Mouse (Mus musculus): ENCODE measurements around the gene Lpar3.
A peak's percentile ranks its signal among the peaks of the same experiment; 100 is the strongest.
"Not testable (repeated sequence)": the region's sequence is repeated elsewhere in the genome, so short reads cannot be mapped to it uniquely, and the experiment has no call there.

Lpar3 gene

GRCm38 (mm10) chr3:146209759-146210158, 11.0 kb upstream of the Lpar3 start:
- DNase-seq (ENCODE audit: low read depth, low spot score), result not testable (repeated sequence)

DNA sequence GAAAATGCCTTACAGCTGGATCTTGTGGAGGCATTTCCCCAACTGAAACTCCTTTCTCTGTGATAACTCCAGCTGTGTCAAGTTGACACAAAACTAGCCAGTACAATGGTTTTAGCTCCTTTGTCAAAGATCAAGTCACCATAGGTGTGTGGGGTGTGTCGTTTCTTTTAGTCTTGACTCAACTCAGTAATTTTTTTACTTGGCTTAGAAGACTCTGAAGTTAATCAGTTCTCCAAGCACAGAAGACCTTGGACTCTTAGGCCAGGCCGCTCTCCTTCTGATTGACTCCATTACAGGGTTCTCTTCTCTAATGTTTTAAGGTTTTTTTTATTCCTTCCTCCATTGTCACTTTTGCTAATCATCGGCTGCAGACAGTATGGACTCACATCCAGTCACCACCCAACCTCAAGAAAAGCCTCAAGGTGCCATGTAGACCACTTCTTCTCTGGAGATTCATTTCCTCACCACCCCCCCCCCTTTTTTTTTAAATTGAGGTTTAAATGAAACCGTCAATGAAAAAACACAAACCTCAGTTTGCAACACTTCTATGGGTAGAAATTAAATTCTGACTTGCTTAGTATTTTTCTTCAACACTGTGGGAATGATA, 9.5 kb upstream of the Lpar3 start:
- no peak for DNase-seq (ENCODE audit: low read depth, low spot score)

DNA sequence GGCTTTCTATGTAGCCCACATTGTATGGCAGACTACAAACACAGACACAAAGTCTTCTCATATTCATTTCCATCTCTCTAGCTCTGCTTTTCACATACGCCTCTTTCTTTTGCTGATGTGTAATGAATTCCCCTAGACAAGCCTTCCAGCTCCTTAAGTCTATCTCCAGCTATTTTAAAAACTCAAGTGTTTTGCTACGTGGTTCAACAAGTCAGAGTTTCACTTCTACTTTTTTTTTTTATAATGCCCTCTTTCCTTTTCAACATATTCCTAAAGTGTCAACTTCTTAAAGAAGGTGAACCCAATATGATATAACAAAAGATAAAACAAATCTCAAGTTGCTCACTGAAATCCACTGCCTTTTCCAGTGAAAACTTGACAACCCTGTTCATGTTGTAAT, 8.8 kb upstream of the Lpar3 start:
- DNase-seq (ENCODE audit: low read depth, low spot score), result no peak

DNA sequence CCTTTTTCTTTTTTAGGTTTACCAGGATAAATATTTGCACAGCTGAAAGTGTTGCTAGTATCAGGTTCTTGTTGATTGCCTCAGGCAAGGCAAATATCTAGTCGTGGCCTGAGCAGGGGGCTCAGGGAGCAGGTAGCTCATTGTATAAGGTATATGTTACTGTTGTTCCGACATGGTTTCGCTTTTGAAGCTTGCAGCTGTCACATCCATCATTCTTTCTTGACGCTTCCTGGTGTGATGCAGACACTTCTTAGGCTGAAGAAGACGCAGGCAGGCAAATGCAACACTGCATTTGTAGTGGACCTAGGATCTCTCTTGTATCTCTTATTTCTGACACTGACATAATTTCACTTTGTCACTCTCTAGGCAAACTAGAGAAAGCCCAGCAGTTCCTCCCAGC, 7.4 kb upstream of the Lpar3 start:
- no peak for DNase-seq (ENCODE audit: low read depth, low spot score)

GRCm38 (mm10) chr3:146216561-146216960, 4.2 kb upstream of the Lpar3 start:
- DNase-seq (ENCODE audit: low read depth, low spot score), result no peak

GRCm38 (mm10) chr3:146224271-146224670, 3.5 kb downstream of the Lpar3 start:
- no peak for DNase-seq (ENCODE audit: low read depth, low spot score)

- peak; percentile 20 for DNase-seq (ENCODE audit: low read depth, low spot score)
Measured at GRCm38 (mm10) chr3:146225061-146225761, 4.4 kb downstream of the Lpar3 start.

- DNase-seq (ENCODE audit: low read depth, low spot score), result no peak
Measured at GRCm38 (mm10) chr3:146227427-146227826, 6.7 kb downstream of the Lpar3 start.

GRCm38 (mm10) chr3:146228559-146229310, 8.0 kb downstream of the Lpar3 start:
- DNase-seq (ENCODE audit: low read depth, low spot score), result no peak

GRCm38 (mm10) chr3:146232708-146233107, 11.9 kb downstream of the Lpar3 start:
- DNase-seq (ENCODE audit: low read depth, low spot score), result no peak

GRCm38 (mm10) chr3:146233741-146234140, 13.0 kb downstream of the Lpar3 start:
- no peak for DNase-seq (ENCODE audit: low read depth, low spot score)

DNA sequence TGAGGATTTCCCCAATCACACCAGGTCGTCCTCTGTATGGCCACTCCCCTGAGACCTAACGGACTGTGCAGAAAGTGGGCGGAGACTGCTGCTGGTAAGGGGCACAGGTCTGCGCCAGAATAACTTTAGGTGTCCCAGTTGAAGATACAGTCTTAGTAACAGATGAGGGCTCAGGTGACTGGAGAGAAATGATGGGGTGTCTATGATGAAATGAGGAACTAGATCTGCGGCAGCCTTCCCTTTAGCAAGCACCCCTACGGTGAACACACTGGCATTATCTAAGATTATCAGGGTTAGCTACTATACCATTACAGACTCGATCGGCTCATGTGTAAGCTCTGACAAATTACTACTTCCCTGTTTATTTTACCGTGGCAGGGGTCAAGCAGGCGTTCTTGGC, 13.8 kb downstream of the Lpar3 start:
- no peak for DNase-seq (ENCODE audit: low read depth, low spot score)

DNA sequence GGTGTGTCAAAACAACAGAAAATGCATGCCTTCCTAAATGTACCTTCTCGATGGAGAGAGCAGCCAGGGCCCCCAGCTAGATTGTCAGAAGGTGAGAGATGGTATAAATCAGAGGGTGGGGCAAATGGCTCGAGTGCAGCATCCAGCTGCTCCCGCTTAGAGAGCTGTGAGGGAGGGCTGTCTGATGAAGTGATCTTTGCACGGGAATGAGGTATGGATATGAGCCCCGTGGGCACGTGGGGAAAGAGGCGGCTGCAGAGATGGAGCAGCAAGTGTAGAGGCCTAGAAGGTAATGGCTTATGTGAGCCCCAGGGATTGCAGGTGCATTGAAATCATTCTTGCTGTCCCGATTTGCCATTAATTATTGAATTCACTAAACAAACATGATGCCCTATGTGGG, 15.5 kb downstream of the Lpar3 start:
- no peak for DNase-seq (ENCODE audit: low read depth, low spot score)

DNA sequence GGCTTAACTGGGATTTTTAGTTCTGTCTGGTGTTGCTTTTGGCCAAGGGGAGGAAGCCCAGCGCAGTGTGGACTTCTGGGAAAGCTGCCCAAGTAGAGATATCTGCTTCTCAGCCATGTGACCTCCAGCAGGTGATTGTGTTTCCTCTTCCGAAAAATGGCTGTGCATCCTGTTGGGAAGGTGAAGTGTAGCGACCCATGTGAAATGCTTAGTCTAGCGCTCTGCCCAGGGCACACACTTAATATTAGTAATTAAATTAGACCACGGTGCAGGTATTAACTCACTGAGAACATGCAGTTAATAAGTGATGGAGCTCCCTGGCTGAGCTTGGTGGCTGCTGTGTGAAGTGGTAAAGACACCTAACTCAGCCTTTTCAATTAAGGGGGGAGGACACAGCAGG, 16.9 kb downstream of the Lpar3 start:
- no peak for DNase-seq (ENCODE audit: low read depth, low spot score)

DNA sequence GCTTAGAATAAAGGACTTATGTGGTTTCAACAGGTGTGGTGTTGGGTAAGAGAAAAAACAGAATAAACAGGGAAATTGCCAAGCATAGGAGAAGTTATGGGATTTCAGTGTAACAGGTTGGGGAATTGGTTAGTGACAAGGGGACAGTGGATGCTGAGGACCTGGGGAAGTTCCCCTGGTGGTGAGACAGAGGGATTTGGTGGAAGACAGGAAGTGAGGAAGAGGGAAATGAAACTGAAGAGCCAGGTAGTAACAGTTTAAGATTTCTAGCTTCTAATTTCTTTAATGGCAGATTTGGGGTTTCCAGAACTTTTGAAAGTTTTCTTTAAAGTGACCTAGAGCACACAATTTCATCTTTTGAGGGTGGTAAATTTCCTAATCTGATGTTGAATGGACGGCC, 23.9 kb downstream of the Lpar3 start:
- no peak for DNase-seq (ENCODE audit: low read depth, low spot score)

GRCm38 (mm10) chr3:146246557-146246956, 25.8 kb downstream of the Lpar3 start:
- no peak for DNase-seq (ENCODE audit: low read depth, low spot score)

DNA sequence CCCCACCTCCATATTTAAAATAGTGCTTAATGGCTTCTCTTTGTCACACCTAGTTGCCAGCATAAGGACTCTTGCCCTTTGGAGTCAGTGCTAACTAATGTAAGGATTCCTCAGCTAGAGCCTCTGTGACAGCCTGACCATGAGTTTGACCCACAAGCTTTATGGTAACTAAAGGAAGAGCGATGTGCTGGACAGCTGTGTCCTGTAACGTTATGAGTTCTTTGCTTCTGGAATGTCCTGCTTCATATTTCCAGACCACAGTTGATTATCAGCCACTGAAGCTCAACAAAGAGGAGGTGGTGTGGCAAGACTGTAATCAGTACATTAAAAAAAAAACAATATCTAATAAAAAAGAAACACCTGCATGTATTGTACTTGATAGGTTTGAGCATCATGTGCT, 26.2 kb downstream of the Lpar3 start:
- no peak for DNase-seq (ENCODE audit: low read depth, low spot score)

DNA sequence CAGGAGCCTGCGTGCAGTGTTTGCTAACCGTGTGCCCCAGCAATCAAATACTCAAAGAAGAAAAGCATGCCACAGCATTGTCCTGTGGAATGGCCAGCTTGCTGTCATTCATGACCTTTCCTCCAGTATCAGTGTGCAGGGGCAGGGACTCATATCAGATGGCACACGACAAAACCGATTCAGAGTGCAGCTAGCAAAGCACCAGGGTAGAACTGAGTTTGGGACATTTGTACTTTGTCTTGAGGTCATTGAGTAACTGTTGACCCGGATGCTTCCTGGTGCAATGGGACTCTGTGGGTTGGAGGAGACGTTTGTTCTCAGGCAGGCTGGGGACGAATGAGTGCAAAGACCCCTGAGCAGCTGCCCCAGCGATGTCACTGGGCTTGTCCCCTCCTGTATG, 29.1 kb downstream of the Lpar3 start:
- no peak for DNase-seq (ENCODE audit: low read depth, low spot score)

- no peak for DNase-seq (ENCODE audit: low read depth, low spot score)
Measured at GRCm38 (mm10) chr3:146251771-146252170, 31.0 kb downstream of the Lpar3 start.

GRCm38 (mm10) chr3:146253736-146254320, 33.1 kb downstream of the Lpar3 start:
- DNase-seq (ENCODE audit: low read depth, low spot score), result no peak

GRCm38 (mm10) chr3:146255123-146255522, 34.4 kb downstream of the Lpar3 start:
- no peak for DNase-seq (ENCODE audit: low read depth, low spot score)

- DNase-seq (ENCODE audit: low read depth, low spot score), result no peak
Measured at GRCm38 (mm10) chr3:146257483-146258122, 36.8 kb downstream of the Lpar3 start.
